Mouse (Mus musculus) forebrain, embryonic 12.5 days (tissue): ENCODE results near the gene Wdr53. TPM values are rescaled to one million over a fixed set of nuclear protein-coding genes. Genes with fewer than 3 reads are reported as not detected.
"Not testable (repeated sequence)": the region's sequence is repeated elsewhere in the genome, so short reads cannot be mapped to it uniquely, and the experiment has no call there.

Source experiments
- ATAC-seq: fragments of 200-750 bp; cut with Nextera tagmentation; 2 replicates; pipeline ENCODE4 v1.8.0; 2017; ENCODE audit warnings: moderate TSS enrichment; ENCODE audit not compliant: low FRiP score
- H3K27ac ChIP-seq: fragments of 300-500 bp; sonication (generic); 2 replicates; pipeline ENCODE4 v1.5.1; 2016; ENCODE audit warnings: mild to moderate bottlenecking
- H3K27me3 ChIP-seq: fragments of 300-500 bp; sonication (generic); 2 replicates; pipeline ENCODE4 v1.6.1; 2016; ENCODE audit warnings: mild to moderate bottlenecking
- H3K36me3 ChIP-seq: fragments of 300-500 bp; sonication (generic); replicated peaks from 2 replicates; pipeline ENCODE4 v1.6.1; 2016; ENCODE audit warnings: mild to moderate bottlenecking
- H3K4me1 ChIP-seq: fragments of 300-500 bp; sonication (generic); 2 replicates; pipeline ENCODE4 v1.6.1; 2016
- H3K4me2 ChIP-seq: fragments of 300-500 bp; sonication (generic); 2 replicates; pipeline ENCODE4 v1.6.1; 2016; ENCODE audit warnings: mild to moderate bottlenecking, moderate library complexity
- H3K4me3 ChIP-seq: fragments of 300-500 bp; sonication (generic); replicated peaks from 2 replicates; pipeline ENCODE4 v1.5.1; 2016; ENCODE audit warnings: mild to moderate bottlenecking
- H3K9ac ChIP-seq: fragments of 300-500 bp; sonication (generic); 2 replicates; pipeline ENCODE4 v1.6.1; 2016; ENCODE audit warnings: mild to moderate bottlenecking
- H3K9me3 ChIP-seq: fragments of 300-500 bp; sonication (generic); 2 replicates; pipeline ENCODE4 v1.6.1; 2016
- WGBS: fragments of 180-500 bp; shearing (Covaris S2); methylation state at CpG from one replicate; pipeline ENCODE4 v1.1.7; 2016; 5-methylcytosine and 5-hydroxymethylcytosine counted together
- polyA plus RNA-seq: library from polyadenylated mRNA; unstranded; fragments of >200 nt; fragmentation: Nextera tagmentation; extraction: Ambion mirVana; gene quantifications from 2 replicates; pipeline ENCODE4 v1.2.1, GENCODE M21; 2016

The Wdr53 gene
- polyA plus RNA-seq = 16.8 and 17.8 TPM in 2 replicates

GRCm38 (mm10) chr16:32246952-32247370, at the start of gene Wdr53, which contains the start of gene Fbxo45:
Gene Wdr53 (plus strand): TSS chr16:32247227.
Gene Fbxo45 (minus strand): TSS chr16:32247158.
- Histone ChIP-seq H3K4me1 (peaks cover 31% of the 10 kb centered on the region), H3K27me3 (no peaks in the 10 kb centered on the region), H3K27ac (peak within 1 kb of the TSS; percentile 96), H3K4me2 (peak within 1 kb of the TSS; percentile 76), H3K9ac (peak within 1 kb of the TSS; percentile 92), H3K9me3 (no peaks in the 10 kb centered on the region), H3K4me3 (peak within 1 kb of the TSS; percentile 93), H3K36me3 (no peaks in the 10 kb centered on the region)
- peak; percentile 99 for ATAC-seq
- under 1% methylated on average over 48 of the region's 48 CpGs for WGBS

DNA sequence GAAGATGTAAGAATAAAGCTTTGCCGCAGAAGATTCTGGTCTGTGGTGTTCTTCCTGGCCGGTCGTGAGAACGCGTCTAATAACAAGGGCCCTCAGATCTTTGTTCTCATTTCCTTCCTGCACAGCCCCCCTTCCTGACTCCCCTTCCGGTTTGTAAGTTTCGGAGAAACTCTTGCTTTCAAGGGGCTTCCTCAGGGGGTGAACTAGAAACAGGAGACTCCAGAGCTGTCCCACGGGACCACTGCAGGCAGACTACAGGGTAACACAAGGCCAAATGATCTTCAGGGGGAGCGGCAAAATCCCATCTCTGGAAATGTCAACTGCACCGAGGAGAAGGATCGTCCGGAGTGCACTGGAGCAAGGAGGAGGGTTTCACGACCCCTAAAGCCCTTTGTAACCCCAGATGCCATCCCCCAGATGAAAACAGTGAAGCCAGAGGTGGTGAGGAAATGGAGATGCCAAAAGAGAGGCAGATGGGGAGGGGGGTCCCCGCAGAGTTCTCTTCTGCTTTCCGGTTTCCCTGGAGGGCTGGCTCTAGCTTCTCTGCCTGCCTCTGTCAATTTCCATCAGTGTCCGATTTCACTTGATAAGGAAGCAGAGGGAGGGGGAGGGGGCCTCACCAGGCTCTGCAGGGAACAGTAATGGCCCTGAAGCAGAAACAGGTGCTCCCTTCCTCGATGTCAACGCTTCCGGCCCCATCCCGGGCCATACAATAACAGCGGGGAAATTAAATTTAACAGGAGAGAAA, 46.6 kb upstream of the Wdr53 start:
- Histone ChIP-seq H3K27ac (no peak overlapping the region), H3K27me3 (no peaks in the 10 kb centered on the region), H3K36me3 (no peaks in the 10 kb centered on the region), H3K9me3 (no peaks in the 10 kb centered on the region), H3K9ac (no peak overlapping the region), H3K4me2 (peak overlapping the region; percentile 0; the same call in 1 of the 2 replicates), H3K4me1 (peaks cover 5% of the 10 kb centered on the region), H3K4me3 (no peak overlapping the region)
- ATAC-seq = no peak
- WGBS = 66% methylated on average over 21 of the region's 21 CpGs

DNA sequence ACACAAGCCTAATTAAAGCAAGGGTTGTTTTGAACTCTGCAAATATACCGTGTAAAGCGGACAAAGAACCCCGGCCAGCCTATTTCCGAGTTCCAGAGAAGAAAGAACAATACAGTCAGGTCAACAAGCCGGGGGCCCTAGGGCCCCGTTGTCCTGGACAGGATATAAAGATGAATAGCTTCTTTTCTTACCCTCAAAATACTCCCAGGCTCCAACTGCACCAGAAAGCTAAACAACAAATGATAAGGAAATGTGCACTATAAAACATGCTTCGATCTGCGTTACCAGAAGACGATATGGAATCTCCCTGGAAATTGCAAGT, 46.1 kb upstream of the Wdr53 start:
- peak overlapping the region; percentile 0; the same call in 1 of the 2 replicates for H3K4me2 ChIP-seq
- H3K9me3 ChIP-seq = no peaks in the 10 kb centered on the region
- no peak overlapping the region for H3K4me3 ChIP-seq
- H3K27me3 ChIP-seq = no peaks in the 10 kb centered on the region
- WGBS = 38% methylated on average over 9 of the region's 9 CpGs
- H3K36me3 ChIP-seq = no peaks in the 10 kb centered on the region
- H3K4me1 ChIP-seq = peaks cover 5% of the 10 kb centered on the region
- ATAC-seq = no peak
- H3K27ac ChIP-seq = no peak overlapping the region
- no peak overlapping the region for H3K9ac ChIP-seq

- Histone ChIP-seq H3K36me3 (no peaks in the 10 kb centered on the region), H3K4me3 (no peak overlapping the region), H3K9ac (no peak overlapping the region), H3K27ac (no peak overlapping the region), H3K4me2 (no peak overlapping the region), H3K4me1 (peaks cover 5% of the 10 kb centered on the region), H3K9me3 (no peaks in the 10 kb centered on the region), H3K27me3 (no peaks in the 10 kb centered on the region)
- ATAC-seq = no peak
- WGBS = 83% methylated on average over 6 of the region's 6 CpGs
Measured at GRCm38 (mm10) chr16:32202681-32203080, 44.3 kb upstream of the Wdr53 start.

GRCm38 (mm10) chr16:32204902-32205301, 42.1 kb upstream of the Wdr53 start:
- Histone ChIP-seq H3K4me3 (no peak overlapping the region), H3K4me2 (no peak overlapping the region), H3K9ac (no peak overlapping the region), H3K27me3 (no peaks in the 10 kb centered on the region), H3K27ac (no peak overlapping the region), H3K36me3 (no peaks in the 10 kb centered on the region), H3K4me1 (peaks cover 5% of the 10 kb centered on the region), H3K9me3 (0 out of 2 replicates have a peak, but pooled peaks cover 4% of the 10 kb centered on the region)
- 65% methylated on average over 3 of the region's 3 CpGs for WGBS
- no peak for ATAC-seq

DNA sequence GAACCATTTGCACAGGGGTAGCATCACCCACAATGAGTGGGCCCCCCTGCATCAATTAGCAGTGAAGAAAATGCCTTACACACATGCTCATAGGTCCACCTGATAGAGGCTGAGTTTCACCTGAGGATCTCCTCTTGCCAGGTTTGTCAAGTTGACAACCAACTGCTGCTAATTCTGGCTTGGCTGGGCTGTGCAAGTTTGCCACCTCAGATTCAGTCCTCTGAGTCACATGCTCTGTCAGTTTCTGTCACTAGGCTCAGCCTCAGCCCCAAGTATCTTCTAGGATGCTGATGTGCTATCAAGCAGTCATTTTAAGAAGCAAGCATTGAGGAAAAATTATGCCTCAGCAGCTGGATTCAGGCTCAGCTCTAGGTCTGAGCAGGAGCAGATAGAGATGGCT, 32.9 kb upstream of the Wdr53 start:
- Histone ChIP-seq H3K4me2 (no peak overlapping the region), H3K4me1 (no peaks in the 10 kb centered on the region), H3K9ac (no peak overlapping the region), H3K27me3 (no peaks in the 10 kb centered on the region), H3K27ac (no peak overlapping the region), H3K36me3 (no peaks in the 10 kb centered on the region), H3K4me3 (no peak overlapping the region), H3K9me3 (0 out of 2 replicates have a peak, but pooled peaks cover 7% of the 10 kb centered on the region)
- ATAC-seq = no peak

DNA sequence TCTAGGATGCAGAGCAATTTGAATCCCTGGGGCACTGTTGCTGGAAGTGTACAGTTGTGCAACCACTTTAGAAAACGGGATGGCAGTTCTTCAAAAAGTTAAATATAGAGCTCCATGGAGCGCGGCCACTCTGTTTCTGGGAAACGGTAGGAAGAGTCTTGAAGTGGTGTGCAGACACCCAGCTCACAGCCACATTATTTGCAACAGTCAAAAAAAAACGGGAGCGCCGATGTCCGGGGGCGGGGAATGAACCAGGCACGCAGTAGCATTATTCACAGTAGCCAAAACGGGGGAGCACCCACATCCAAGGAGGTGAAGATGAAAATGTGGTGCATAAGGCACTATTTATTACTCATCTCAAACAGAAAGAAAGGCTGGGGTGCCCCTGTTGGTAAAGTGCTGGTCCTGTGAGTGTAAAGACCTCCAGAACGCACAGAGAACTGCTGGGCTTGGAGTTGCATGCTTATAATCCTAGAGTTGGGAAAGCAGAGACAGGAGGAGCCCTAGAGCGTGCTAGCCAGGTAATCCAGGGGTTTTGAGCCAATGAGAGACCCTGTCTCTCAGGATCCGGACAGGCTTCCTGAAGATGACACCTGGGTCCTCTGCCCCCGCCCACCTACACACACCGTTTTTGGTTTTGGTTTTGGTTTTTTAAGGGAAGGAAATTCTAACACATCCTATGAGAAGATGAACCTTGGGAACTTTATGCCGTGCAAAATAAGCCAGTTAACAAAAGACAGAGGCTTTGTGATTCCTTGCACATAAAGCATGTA, 32.0 kb upstream of the Wdr53 start:
- H3K36me3 ChIP-seq = no peaks in the 10 kb centered on the region
- no peak overlapping the region for H3K4me3 ChIP-seq
- H3K27me3 ChIP-seq = no peaks in the 10 kb centered on the region
- no peak overlapping the region for H3K9ac ChIP-seq
- no peak overlapping the region for H3K4me2 ChIP-seq
- H3K27ac ChIP-seq = no peak overlapping the region
- no peak for ATAC-seq
- 83% methylated on average over 17 of the region's 17 CpGs for WGBS
- H3K9me3 ChIP-seq = 0 out of 2 replicates have a peak, but pooled peaks cover 2% of the 10 kb centered on the region
- H3K4me1 ChIP-seq = no peaks in the 10 kb centered on the region

DNA sequence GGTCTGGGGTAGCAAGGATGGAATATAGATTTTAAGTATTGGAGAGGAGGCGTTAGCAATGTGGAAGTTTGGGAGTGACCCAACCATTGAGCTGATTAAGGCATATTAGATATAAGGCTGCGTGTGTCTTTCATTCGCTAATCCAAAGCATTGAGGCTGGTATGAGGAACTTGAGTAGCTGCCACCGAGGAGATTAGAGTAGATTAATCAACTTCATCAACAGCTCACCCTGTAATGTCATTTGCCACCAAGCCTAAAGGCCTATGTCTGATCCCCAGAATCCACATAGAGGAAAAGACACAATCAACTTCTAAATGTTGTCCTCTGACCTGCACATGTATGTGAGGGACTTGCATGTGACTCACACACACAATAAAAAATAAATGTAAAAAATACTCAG, 25.2 kb upstream of the Wdr53 start:
- H3K27ac ChIP-seq = no peak overlapping the region
- no peak overlapping the region for H3K9ac ChIP-seq
- no peaks in the 10 kb centered on the region for H3K36me3 ChIP-seq
- no peaks in the 10 kb centered on the region for H3K27me3 ChIP-seq
- no peak for ATAC-seq
- H3K4me1 ChIP-seq = no peaks in the 10 kb centered on the region
- WGBS = 77% methylated on average over 4 of the region's 4 CpGs
- H3K9me3 ChIP-seq = no peaks in the 10 kb centered on the region
- no peak overlapping the region for H3K4me2 ChIP-seq
- H3K4me3 ChIP-seq = no peak overlapping the region

GRCm38 (mm10) chr16:32222399-32222798, 24.6 kb upstream of the Wdr53 start:
- Histone ChIP-seq H3K4me1 (no peaks in the 10 kb centered on the region), H3K27ac (no peak overlapping the region), H3K4me2 (no peak overlapping the region), H3K36me3 (no peaks in the 10 kb centered on the region), H3K4me3 (no peak overlapping the region), H3K27me3 (no peaks in the 10 kb centered on the region), H3K9ac (no peak overlapping the region), H3K9me3 (no peaks in the 10 kb centered on the region)
- no peak for ATAC-seq

DNA sequence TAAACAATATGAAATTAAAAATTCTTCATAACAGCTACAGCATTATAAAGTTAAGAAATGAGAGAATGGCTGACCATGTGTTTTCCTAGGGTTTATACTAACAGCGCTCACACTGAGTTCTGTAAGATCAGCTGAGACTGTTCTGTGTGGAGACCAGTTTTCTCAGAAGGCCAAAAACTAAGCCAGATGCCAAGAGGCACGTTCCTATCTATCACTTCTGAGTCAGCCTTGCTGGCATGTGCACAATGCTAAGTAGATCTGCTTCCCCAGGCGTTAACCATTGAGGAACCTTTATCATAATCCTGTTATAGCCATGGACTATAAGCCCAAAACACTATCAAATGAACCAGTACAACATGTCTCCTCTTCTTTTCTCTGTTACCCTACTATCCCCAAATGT, 15.0 kb upstream of the Wdr53 start:
- H3K9me3 ChIP-seq, H3K4me2 ChIP-seq, H3K9ac ChIP-seq, ATAC-seq, H3K27ac ChIP-seq, H3K27me3 ChIP-seq, H3K4me3 ChIP-seq, H3K4me1 ChIP-seq: not testable (repeated sequence)
- WGBS = 93% methylated on average over 3 of the region's 3 CpGs
- H3K36me3 ChIP-seq = peaks cover 33% of the 10 kb centered on the region

GRCm38 (mm10) chr16:32237930-32238680, 8.9 kb upstream of the Wdr53 start:
- no peaks in the 10 kb centered on the region for H3K4me1 ChIP-seq
- no peaks in the 10 kb centered on the region for H3K27me3 ChIP-seq
- H3K9me3 ChIP-seq = no peaks in the 10 kb centered on the region
- H3K4me2 ChIP-seq = no peak overlapping the region
- no peak overlapping the region for H3K4me3 ChIP-seq
- 93% methylated on average over 19 of the region's 19 CpGs for WGBS
- H3K9ac ChIP-seq = no peak overlapping the region
- peaks cover 36% of the 10 kb centered on the region for H3K36me3 ChIP-seq
- ATAC-seq = no peak
- no peak overlapping the region for H3K27ac ChIP-seq
